Mouse (Mus musculus) liver, adult 2 months (tissue): ENCODE measurements around the gene Atxn1. TPM values are rescaled to one million over a fixed set of nuclear protein-coding genes. Genes with fewer than 3 reads are reported as not detected.

Experiments
- DNase-seq: peaks from one replicate; pipeline ENCODE4 v3.0.0-alpha.2; 2011; ENCODE audit warnings: low read depth, low spot score; ENCODE audit errors: extremely low read depth
- H3K27ac ChIP-seq: fragments of 200-500 bp; replicated peaks from 2 replicates; pipeline ENCODE4 v1.5.1; 2012; ENCODE audit warnings: low read depth, mild to moderate bottlenecking, control low read depth, inconsistent platforms, low read length; ENCODE audit not compliant: insufficient read depth
- H3K27me3 ChIP-seq: fragments of 200-500 bp; 2 replicates; pipeline ENCODE4 v1.6.1; 2012; ENCODE audit warnings: mild to moderate bottlenecking, moderate library complexity, low read length, inconsistent platforms; ENCODE audit not compliant: control insufficient read depth, insufficient read depth
- H3K36me3 ChIP-seq: fragments of 200-500 bp; 2 replicates; pipeline ENCODE4 v1.6.1; 2012; ENCODE audit warnings: low read length, inconsistent platforms; ENCODE audit not compliant: control insufficient read depth, insufficient read depth
- H3K4me1 ChIP-seq: fragments of 200-500 bp; 2 replicates; pipeline ENCODE4 v1.6.1; 2011; ENCODE audit warnings: low read length; ENCODE audit not compliant: control insufficient read depth, insufficient read depth
- H3K4me3 ChIP-seq: fragments of 200-500 bp; 2 replicates; pipeline ENCODE4 v1.5.1; 2011; ENCODE audit warnings: low read depth, mild to moderate bottlenecking, control low read depth, low read length, moderate library complexity; ENCODE audit not compliant: insufficient read depth
- H3K79me2 ChIP-seq: fragments of 200-500 bp; 2 replicates; pipeline ENCODE4 v1.6.1; 2012; ENCODE audit warnings: inconsistent platforms, mild to moderate bottlenecking, low read length, moderate library complexity; ENCODE audit not compliant: control insufficient read depth, insufficient read depth
- H3K9ac ChIP-seq: fragments of 200-500 bp; 2 replicates; pipeline ENCODE4 v1.6.1; 2012; ENCODE audit warnings: low read depth, mild to moderate bottlenecking, control low read depth, inconsistent platforms, low read length
- CTCF ChIP-seq: fragments of 200-500 bp; IDR thresholded peaks from 2 replicates; pipeline ENCODE4 v1.5.1; 2011; ENCODE audit warnings: low read depth, low read length, control low read depth
- POLR2A ChIP-seq: fragments of 200-500 bp; IDR thresholded peaks from 2 replicates; pipeline ENCODE4 v1.6.1; 2011; ENCODE audit warnings: low read length, control low read depth; ENCODE audit not compliant: insufficient read depth; ENCODE audit errors: extremely low read depth
- WGBS: fragments of 180-500 bp; shearing (Covaris S2); methylation state at CpG from one replicate; pipeline ENCODE4 v1.1.7; 2018; 5-methylcytosine and 5-hydroxymethylcytosine counted together
- polyA plus RNA-seq: library from polyadenylated mRNA; depleted of rRNA; stranded (reverse); fragments of >200 nt; gene quantifications from 2 replicates; pipeline ENCODE4 v1.2.3, GENCODE M21; 2012
- total RNA-seq: library from RNA; depleted of rRNA; stranded (reverse); fragments of >200 nt; gene quantifications from 2 replicates; pipeline ENCODE4 v1.2.3, GENCODE M21; 2014

Gene Atxn1
- total and polyA plus RNA-seq, 2 experiments, result 7.7 to 7.8 TPM

DNA sequence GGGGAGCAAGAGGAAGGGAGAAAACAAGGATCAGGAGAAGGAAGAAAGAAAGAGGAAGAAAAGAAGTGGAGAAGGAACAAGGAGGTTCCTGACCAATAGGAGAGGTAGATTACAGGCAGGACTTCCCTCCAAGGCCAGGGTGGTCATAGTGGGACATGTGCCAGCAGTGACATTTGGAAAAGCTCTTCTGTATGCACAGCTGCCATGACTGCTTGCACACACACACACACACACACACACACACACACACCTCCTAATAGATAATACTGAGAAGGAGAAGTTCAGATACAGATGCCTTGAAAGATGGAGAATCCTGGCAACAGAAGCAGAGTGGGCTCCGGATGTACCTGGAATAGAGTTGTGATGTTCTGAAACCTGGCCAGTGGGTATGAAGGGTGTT lies 189.3 kb downstream of the Atxn1 start:
- Histone ChIP-seq H3K4me3 (no peak overlapping the region), H3K9ac (no peak overlapping the region), H3K36me3 (peaks cover 4% of the 10 kb centered on the region), H3K79me2 (no peaks in the 10 kb centered on the region), H3K4me1 (no peaks in the 10 kb centered on the region), H3K27ac (no peak overlapping the region), H3K27me3 (no peaks in the 10 kb centered on the region)
- WGBS, result 88% methylated on average over 1 of the region's 1 CpGs
- DNase-seq, result no peak
- TF ChIP-seq CTCF (no peak), POLR2A (no peak)

DNA sequence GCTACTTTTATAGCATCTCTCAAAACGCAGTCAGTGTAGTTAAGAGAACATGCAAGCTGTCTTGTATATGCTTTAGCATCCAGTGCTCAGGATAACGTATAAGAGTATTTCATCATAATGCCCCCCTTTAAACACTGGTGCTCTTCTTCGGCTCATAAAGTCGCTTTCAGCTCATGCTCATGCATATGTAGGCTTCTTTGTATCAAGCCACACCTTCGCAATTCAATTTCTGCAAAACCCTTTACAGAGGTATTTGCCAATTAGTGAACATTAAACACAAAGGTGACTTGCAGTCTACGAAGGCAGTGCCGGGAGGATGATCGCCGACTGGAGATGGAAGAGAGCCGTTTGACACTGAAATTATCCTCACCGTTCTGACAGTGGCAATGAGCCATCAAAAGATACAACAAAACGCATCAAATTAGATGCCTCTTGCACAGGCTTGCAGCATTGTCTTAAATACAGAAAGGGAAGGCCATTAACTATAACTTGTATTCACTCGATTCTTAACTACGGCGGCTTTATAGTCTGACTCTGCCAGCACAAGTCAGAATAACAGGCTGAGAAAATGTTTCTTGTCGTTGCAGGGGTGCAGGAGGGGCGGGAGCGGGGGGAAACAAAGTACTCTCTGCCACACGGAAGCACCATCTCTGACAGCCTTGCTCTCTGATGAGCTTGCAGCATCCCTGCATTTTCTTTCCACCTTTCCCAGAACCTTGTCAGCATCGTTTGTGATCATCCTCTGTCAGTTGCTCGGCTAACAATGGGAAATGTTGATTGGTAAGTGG lies 191.2 kb downstream of the Atxn1 start:
- H3K27ac ChIP-seq, result no peak overlapping the region
- H3K79me2 ChIP-seq, result no peaks in the 10 kb centered on the region
- TF ChIP-seq POLR2A, result no peak
- TF ChIP-seq CTCF, result no peak
- no peak overlapping the region for H3K4me3 ChIP-seq
- DNase-seq, result no peak
- H3K36me3 ChIP-seq, result peaks cover 6% of the 10 kb centered on the region; the same call in 1 of the 2 replicates
- no peaks in the 10 kb centered on the region for H3K4me1 ChIP-seq
- WGBS, result 89% methylated on average over 21 of the region's 21 CpGs
- no peaks in the 10 kb centered on the region for H3K27me3 ChIP-seq
- no peak overlapping the region for H3K9ac ChIP-seq

- H3K4me1 ChIP-seq, result no peaks in the 10 kb centered on the region
- no peak overlapping the region for H3K27ac ChIP-seq
- no peak overlapping the region for H3K4me3 ChIP-seq
- no peaks in the 10 kb centered on the region for H3K27me3 ChIP-seq
- TF ChIP-seq CTCF, result no peak
- TF ChIP-seq POLR2A, result no peak
- no peak overlapping the region for H3K9ac ChIP-seq
- H3K79me2 ChIP-seq, result no peaks in the 10 kb centered on the region
- H3K36me3 ChIP-seq, result peaks cover 13% of the 10 kb centered on the region; the same call in 1 of the 2 replicates
- DNase-seq, result no peak
- WGBS, result 95% methylated on average over 11 of the region's 11 CpGs
These were observed 195.1 kb downstream of the Atxn1 start for GRCm38 (mm10) chr13:45769757-45770156.

DNA sequence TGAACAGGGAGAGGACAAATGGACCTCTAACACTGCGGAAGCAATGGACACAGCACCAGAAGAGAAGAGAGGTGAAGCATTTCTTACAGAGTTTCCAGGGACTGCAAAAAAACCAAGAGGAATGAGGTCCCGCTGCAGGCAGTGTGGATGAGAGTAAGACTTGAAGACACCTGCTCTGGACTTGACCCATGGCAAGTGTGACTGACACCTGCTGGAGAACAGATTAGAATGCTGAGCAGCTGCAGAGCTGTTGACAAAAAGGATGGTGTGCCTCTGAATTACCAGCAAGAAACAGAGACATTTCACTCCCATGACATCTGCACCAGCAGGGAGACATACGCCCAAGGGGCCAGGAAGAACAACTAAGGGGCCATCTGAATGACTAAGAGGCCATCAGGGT lies 196.6 kb downstream of the Atxn1 start:
- H3K4me3 ChIP-seq, result no peak overlapping the region
- peaks cover 15% of the 10 kb centered on the region; the same call in 1 of the 2 replicates for H3K36me3 ChIP-seq
- 95% methylated on average over 3 of the region's 3 CpGs for WGBS
- no peak for DNase-seq
- no peak for TF ChIP-seq POLR2A
- TF ChIP-seq CTCF, result no peak
- H3K4me1 ChIP-seq, result no peaks in the 10 kb centered on the region
- no peak overlapping the region for H3K9ac ChIP-seq
- no peak overlapping the region for H3K27ac ChIP-seq
- H3K27me3 ChIP-seq, result no peaks in the 10 kb centered on the region
- no peaks in the 10 kb centered on the region for H3K79me2 ChIP-seq

- no peak overlapping the region for H3K27ac ChIP-seq
- WGBS, result 74% methylated on average over 5 of the region's 5 CpGs
- no peak for TF ChIP-seq CTCF
- TF ChIP-seq POLR2A, result no peak
- H3K27me3 ChIP-seq, result no peaks in the 10 kb centered on the region
- H3K4me1 ChIP-seq, result no peaks in the 10 kb centered on the region
- DNase-seq, result no peak
- no peak overlapping the region for H3K9ac ChIP-seq
- no peaks in the 10 kb centered on the region; the same call in 1 of the 2 replicates for H3K79me2 ChIP-seq
- H3K4me3 ChIP-seq, result no peak overlapping the region
- peaks cover 15% of the 10 kb centered on the region for H3K36me3 ChIP-seq
These were observed 200.5 kb downstream of the Atxn1 start for GRCm38 (mm10) chr13:45764354-45764753.

DNA sequence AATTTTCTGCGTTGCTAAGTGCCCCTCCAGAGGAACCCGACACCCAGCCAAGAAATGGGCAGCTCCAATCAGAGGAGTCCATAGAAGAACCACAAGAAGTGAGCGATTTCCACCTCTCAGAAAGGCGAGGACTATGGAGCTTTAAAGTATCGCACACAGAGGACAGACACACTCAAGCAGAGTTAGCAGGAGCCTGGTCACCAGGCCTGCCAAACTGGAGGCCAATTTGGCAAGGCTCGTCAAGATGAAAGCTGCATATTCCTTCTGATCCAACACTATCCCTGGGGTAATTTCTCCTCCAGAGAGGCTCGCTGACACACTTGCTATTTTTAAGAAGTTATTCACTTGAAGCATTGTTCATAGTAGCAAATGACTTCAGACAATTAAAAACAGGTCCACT lies 202.5 kb downstream of the Atxn1 start:
- H3K27ac ChIP-seq, result no peak overlapping the region
- TF ChIP-seq CTCF (no peak), POLR2A (no peak)
- no peaks in the 10 kb centered on the region; the same call in 1 of the 2 replicates for H3K79me2 ChIP-seq
- H3K4me3 ChIP-seq, result no peak overlapping the region
- H3K36me3 ChIP-seq, result peaks cover 16% of the 10 kb centered on the region
- WGBS, result 92% methylated on average over 7 of the region's 7 CpGs
- no peaks in the 10 kb centered on the region for H3K27me3 ChIP-seq
- H3K4me1 ChIP-seq, result no peaks in the 10 kb centered on the region
- H3K9ac ChIP-seq, result no peak overlapping the region
- DNase-seq, result no peak
